Mouse (Mus musculus): ENCODE results near the gene Hoxb6. TPM values are rescaled to one million over a fixed set of nuclear protein-coding genes. Genes with fewer than 3 reads are reported as not detected.

The Hoxb6 gene
- total and polyA plus RNA-seq, 3 experiments: not detected

- Histone ChIP-seq H3K36me3 (ENCODE audit: control insufficient read depth in 1 of 2, insufficient read depth in 2 of 2, low read length in 2 of 2) (no peaks in the 10 kb centered on the region), H3K4me3 (ENCODE audit: control insufficient read depth in 1 of 2, insufficient read depth in 1 of 2, low read depth in 2 of 2, low read length in 2 of 2) (no peak overlapping the region), H3K4me1 (ENCODE audit: control insufficient read depth in 1 of 2, insufficient read depth in 2 of 2, low read length in 2 of 2) (no peaks in the 10 kb centered on the region), H3K27me3 (ENCODE audit: control insufficient read depth in 1 of 2, insufficient read depth in 2 of 2, low read length in 2 of 2) (peaks cover 5 to 9% of the 10 kb centered on the region in 2 experiments), H3K9ac (ENCODE audit: control insufficient read depth, low read depth, low read length, poor library complexity, severe bottlenecking) (no peak overlapping the region), H3K27ac (ENCODE audit: control insufficient read depth, low read depth, low read length) (no peak overlapping the region), H3K79me2 (ENCODE audit: control insufficient read depth, insufficient read depth, low read length, poor library complexity) (no peaks in the 10 kb centered on the region), H3K9me3 (replicated peaks; ENCODE audit: insufficient read depth, low read length) (no peaks in the 10 kb centered on the region)
- DNase-seq (ENCODE audit: low read depth, low spot score): no peak
- TF ChIP-seq UBTF (IDR thresholded peaks at IDR 0.05; ENCODE audit: borderline replicate concordance, insufficient read depth, low read depth, low read length) (no peak), MAFK (IDR thresholded peaks at IDR 0.05; ENCODE audit: borderline replicate concordance, low read depth, low read length) (no peak), USF2 (IDR thresholded peaks at IDR 0.05; ENCODE audit: borderline replicate concordance in 1 of 2, insufficient read depth in 1 of 2, low read depth in 1 of 2, low read length in 2 of 2) (no peak), ZC3H11A (IDR thresholded peaks at IDR 0.05; ENCODE audit: low read depth, low read length) (no peak), TBP (IDR thresholded peaks at IDR 0.05; ENCODE audit: low read depth, low read length) (no peak), POLR2A (IDR thresholded peaks at IDR 0.05; ENCODE audit: control insufficient read depth in 1 of 2, insufficient read depth in 1 of 2, low read depth in 1 of 2, low read length in 2 of 2, poor library complexity in 1 of 2) (no peak), TCF12 (IDR thresholded peaks at IDR 0.05; ENCODE audit: low read depth, low read length) (no peak), POLR2AphosphoS2 (IDR thresholded peaks at IDR 0.05; ENCODE audit: low read length) (no peak), E2F4 (IDR thresholded peaks at IDR 0.05; ENCODE audit: borderline replicate concordance, low read depth, low read length) (no peak), EP300 (IDR thresholded peaks at IDR 0.05; ENCODE audit: low read depth in 1 of 2, low read length in 2 of 2) (no peak), MEF2A (IDR thresholded peaks at IDR 0.05; ENCODE audit: extremely low read depth, insufficient replicate concordance, low read depth, low read length, poor library complexity, severe bottlenecking) (no peak), MAX (IDR thresholded peaks at IDR 0.05; ENCODE audit: low read length) (no peak), GATA1 (IDR thresholded peaks at IDR 0.05; ENCODE audit: low read depth, low read length) (no peak), MYB (IDR thresholded peaks at IDR 0.05; ENCODE audit: low read depth, low read length) (no peak), CHD1 (IDR thresholded peaks at IDR 0.05; ENCODE audit: low read depth, low read length) (no peak), MYC (IDR thresholded peaks at IDR 0.05; ENCODE audit: low read depth, low read length) (no peak), NRF1 (IDR thresholded peaks at IDR 0.05; ENCODE audit: insufficient read depth, low read depth, low read length, poor library complexity, severe bottlenecking) (no peak), SMC3 (IDR thresholded peaks at IDR 0.05; ENCODE audit: low read depth, low read length) (no peak), HCFC1 (IDR thresholded peaks at IDR 0.05; ENCODE audit: low read depth, low read length) (no peak)
These were observed 30.5 kb downstream of the Hoxb6 start for GRCm38 (mm10) chr11:96322738-96323137.

DNA sequence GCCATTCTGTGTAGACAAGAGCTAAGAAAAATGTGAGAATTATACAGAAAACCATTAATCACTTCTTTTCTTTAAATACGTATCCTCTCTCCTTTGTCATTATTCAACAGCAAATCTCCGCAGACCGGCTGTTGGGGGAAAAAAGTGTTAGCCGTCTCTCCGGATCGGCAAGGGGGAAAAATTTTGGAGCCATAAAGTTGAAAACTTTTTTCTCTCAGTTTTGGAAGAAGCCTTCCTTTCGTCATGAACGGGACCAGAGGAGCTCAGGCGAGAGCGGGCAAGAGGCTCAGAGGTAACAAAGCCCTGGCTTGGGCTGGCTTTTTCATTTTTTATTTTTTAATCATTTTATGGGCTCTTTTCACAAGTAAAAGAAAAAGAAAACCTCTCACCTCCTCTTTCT lies 30.9 kb downstream of the Hoxb6 start, which contains the start of gene Hoxb3:
Gene Hoxb3, plus strand, starts transcription at position 173 of the 400 bp plus-strand sequence.
- Histone ChIP-seq H3K79me2 (ENCODE audit: control insufficient read depth, insufficient read depth, low read length, poor library complexity) (no peaks in the 10 kb centered on the region), H3K27ac (ENCODE audit: control insufficient read depth, low read depth, low read length) (no peak within 1 kb of the TSS), H3K4me1 (ENCODE audit: control insufficient read depth in 1 of 2, insufficient read depth in 2 of 2, low read length in 2 of 2) (no peaks in the 10 kb centered on the region), H3K9me3 (replicated peaks; ENCODE audit: insufficient read depth, low read length) (no peaks in the 10 kb centered on the region), H3K9ac (ENCODE audit: control insufficient read depth, low read depth, low read length, poor library complexity, severe bottlenecking) (no peak within 1 kb of the TSS), H3K4me3 (ENCODE audit: control insufficient read depth in 1 of 2, insufficient read depth in 1 of 2, low read depth in 2 of 2, low read length in 2 of 2) (no peak within 1 kb of the TSS), H3K36me3 (ENCODE audit: control insufficient read depth in 1 of 2, insufficient read depth in 2 of 2, low read length in 2 of 2) (no peaks in the 10 kb centered on the region), H3K27me3 (ENCODE audit: control insufficient read depth in 1 of 2, insufficient read depth in 2 of 2, low read length in 2 of 2) (peaks cover 5 to 9% of the 10 kb centered on the region in 2 experiments)
- DNase-seq (ENCODE audit: low read depth, low spot score): no peak
- no peak for TF ChIP-seq HCFC1 (IDR thresholded peaks at IDR 0.05; ENCODE audit: low read depth, low read length)
